Mouse (Mus musculus) adrenal gland (tissue): ENCODE measurements around the gene Carnmt1.

ENCODE experiments used
- intact Hi-C: fragments of 180-260 bp; cut with DNase I; formaldehyde crosslinking; loops from one replicate; pipeline ENCODE4 v1.15.1; 2025
- long read RNA-seq, 2 experiments: library from polyadenylated mRNA; unstranded; transcript quantifications; one replicate each; pipeline ENCODE4 v2.0.0; 2020; ENCODE audit warnings: borderline replicate concordance in 1 of 2; ENCODE audit not compliant: insufficient replicate concordance in 1 of 2

The Carnmt1 gene
- long read RNA-seq, experiment 1, full-length matches to known transcripts, result 21 of 30 reads
- long read RNA-seq, experiment 1, partial matches to known transcripts, result 5 of 30 reads
- long read RNA-seq, experiment 1, other reads (novel, unspliced or antisense), result 4 of 30 reads
- long read RNA-seq, experiment 2, full-length matches to known transcripts, result 42 of 57 reads
- long read RNA-seq, experiment 2, partial matches to known transcripts, result 3 of 57 reads
- long read RNA-seq, experiment 2, other reads (novel, unspliced or antisense), result 12 of 57 reads

- intact Hi-C loops, result no loop called here
These were observed at the start of gene Carnmt1 for GRCm38 (mm10) chr19:18670608-18671007. Gene Carnmt1, plus strand, starts transcription at chr19:18670764.

- intact Hi-C loops, result no loop called here
These were observed 46.7 kb upstream of the Carnmt1 start for GRCm38 (mm10) chr19:18623894-18624293.

- intact Hi-C loops, result no loop called here
These were observed 41.0 kb upstream of the Carnmt1 start for GRCm38 (mm10) chr19:18629589-18629988.

GRCm38 (mm10) chr19:18630221-18631119, 40.1 kb upstream of the Carnmt1 start:
- intact Hi-C loops, result no loop called here

GRCm38 (mm10) chr19:18631161-18631643, 39.4 kb upstream of the Carnmt1 start:
- intact Hi-C loops, result no loop called here

GRCm38 (mm10) chr19:18631644-18632219, 38.8 kb upstream of the Carnmt1 start, which contains the start of the genes Ostf1 and Nmrk1:
Gene Ostf1, minus strand, starts transcription at chr19:18631823.
Gene Nmrk1, plus strand, starts transcription at chr19:18631950.
- intact Hi-C loops, result no loop called here

GRCm38 (mm10) chr19:18632231-18633185, 38.1 kb upstream of the Carnmt1 start:
- intact Hi-C loops, result no loop called here

GRCm38 (mm10) chr19:18637954-18638353, 32.6 kb upstream of the Carnmt1 start:
- intact Hi-C loops, result loop anchor here (5.0 kb wide), 2 partner anchors 44 to 74 kb away; partner anchors contain the start of gene D030056L22Rik

GRCm38 (mm10) chr19:18638949-18639348, 31.6 kb upstream of the Carnmt1 start:
- intact Hi-C loops, result loop anchor here (5.0 kb wide), 2 partner anchors 43 to 73 kb away; partner anchors contain the start of gene D030056L22Rik

GRCm38 (mm10) chr19:18639552-18639951, 31.0 kb upstream of the Carnmt1 start:
- intact Hi-C loops, result loop anchor here (5.0 kb wide), 2 partner anchors 43 to 73 kb away; partner anchors contain the start of gene D030056L22Rik

- intact Hi-C loops, result no loop called here
These were observed 29.6 kb upstream of the Carnmt1 start for GRCm38 (mm10) chr19:18641001-18641400.

GRCm38 (mm10) chr19:18643411-18643810, 27.2 kb upstream of the Carnmt1 start:
- intact Hi-C loops, result no loop called here

GRCm38 (mm10) chr19:18644084-18644483, 26.5 kb upstream of the Carnmt1 start:
- intact Hi-C loops, result no loop called here

GRCm38 (mm10) chr19:18646397-18646796, 24.2 kb upstream of the Carnmt1 start:
- intact Hi-C loops, result no loop called here

GRCm38 (mm10) chr19:18646853-18647420, 23.6 kb upstream of the Carnmt1 start:
- intact Hi-C loops, result no loop called here

- intact Hi-C loops, result no loop called here
These were observed 22.6 kb upstream of the Carnmt1 start for GRCm38 (mm10) chr19:18647775-18648557.

- intact Hi-C loops, result no loop called here
These were observed 22.0 kb upstream of the Carnmt1 start for GRCm38 (mm10) chr19:18648558-18648945.

GRCm38 (mm10) chr19:18649955-18650354, 20.6 kb upstream of the Carnmt1 start:
- intact Hi-C loops, result no loop called here

- intact Hi-C loops, result no loop called here
These were observed 20.1 kb upstream of the Carnmt1 start for GRCm38 (mm10) chr19:18650473-18650872.
